Mouse (Mus musculus) layer of hippocampus, adult 9-11 months (tissue): ENCODE measurements at regions not wholly inside any gene's neighbourhood (a gene's known extent, or its start where the extent isn't known, plus 50 kb on each side); places are given as distances from the start of the nearest gene placed in this dataset.
"Not testable (repeated sequence)": the region's sequence is repeated elsewhere in the genome, so short reads cannot be mapped to it uniquely, and the experiment has no call there.

Experiments used
- DNase-seq: peaks from one replicate; pipeline ENCODE4 v3.0.0; 2022

GRCm38 (mm10) chr19:35639945-35640344, 417.4 kb downstream of the Htr7 start:
- no peak for DNase-seq

- DNase-seq, result peak; percentile 3
Measured at GRCm38 (mm10) chr19:35621771-35622170, 435.5 kb downstream of the Htr7 start.

GRCm38 (mm10) chr19:35595384-35595783, 461.9 kb downstream of the Htr7 start:
- no peak for DNase-seq

- DNase-seq, result peak; percentile 3
Measured at GRCm38 (mm10) chr19:35575979-35576378, 481.3 kb downstream of the Htr7 start.

GRCm38 (mm10) chr19:35549381-35549780, 507.9 kb downstream of the Htr7 start:
- no peak for DNase-seq

GRCm38 (mm10) chr19:35536816-35537215, 520.5 kb downstream of the Htr7 start:
- no peak for DNase-seq

- peak; percentile 9 for DNase-seq
Measured at GRCm38 (mm10) chr19:35529276-35529675, 528.0 kb downstream of the Htr7 start.

GRCm38 (mm10) chr19:35493721-35494120, 563.6 kb downstream of the Htr7 start:
- no peak for DNase-seq

GRCm38 (mm10) chr19:35491354-35491753, 566.0 kb downstream of the Htr7 start:
- no peak for DNase-seq

GRCm38 (mm10) chr19:35485616-35486015, 563.5 kb downstream of the Kif20b start:
- not testable (repeated sequence) for DNase-seq

- no peak for DNase-seq
Measured at GRCm38 (mm10) chr19:35482469-35482868, 560.3 kb downstream of the Kif20b start.

- DNase-seq, result no peak
Measured at GRCm38 (mm10) chr19:35453942-35454341, 531.8 kb downstream of the Kif20b start.

GRCm38 (mm10) chr19:35442466-35442865, 520.3 kb downstream of the Kif20b start:
- no peak for DNase-seq

- DNase-seq, result no peak
Measured at GRCm38 (mm10) chr19:35438074-35438473, 515.9 kb downstream of the Kif20b start.
